Mouse (Mus musculus): ENCODE data around the gene Inava. TPM values are rescaled to one million over a fixed set of nuclear protein-coding genes. Genes with fewer than 3 reads are reported as not detected.

Gene Inava
- polyA plus RNA-seq, 1 experiment from 2014 or later = 15.7 TPM

- Histone ChIP-seq H3K4me1 (ENCODE audit: control insufficient read depth, insufficient read depth, low read length) (no peaks in the 10 kb centered on the region), H3K27me3 (ENCODE audit: control insufficient read depth, insufficient read depth, low read length) (peaks cover 29% of the 10 kb centered on the region), H3K27ac (replicated peaks; ENCODE audit: low read depth, low read length) (no peak overlapping the region), H3K36me3 (replicated peaks; ENCODE audit: control insufficient read depth, insufficient read depth, low read depth, low read length) (no peaks in the 10 kb centered on the region), H3K4me3 (ENCODE audit: low read depth, low read length) (peak overlapping the region; percentile 47), H3K4me2 (ENCODE audit: low read depth, low read length) (peak overlapping the region; percentile 93), H3K9ac (replicated peaks; ENCODE audit: low read length) (no peak overlapping the region; the same call in 1 of the 2 replicates), H3K9me3 (replicated peaks; ENCODE audit: control insufficient read depth, low read length) (no peaks in the 10 kb centered on the region)
- WGBS = 2% methylated on average over 16 of the region's 16 CpGs
- no peak for DNase-seq (ENCODE audit: low spot score)
- ATAC-seq (replicated peaks; ENCODE audit: insufficient number of reproducible peaks, low FRiP score, low TSS enrichment, low read depth) = no peak
Observed at GRCm38 (mm10) chr1:136259543-136259892, 25.5 kb upstream of the Inava start.

- WGBS = 72% methylated on average over 9 of the region's 9 CpGs
- Histone ChIP-seq H3K27me3 (ENCODE audit: control insufficient read depth, insufficient read depth, low read length) (peaks cover 29% of the 10 kb centered on the region), H3K27ac (replicated peaks; ENCODE audit: low read depth, low read length) (no peak overlapping the region), H3K9me3 (replicated peaks; ENCODE audit: control insufficient read depth, low read length) (no peaks in the 10 kb centered on the region), H3K4me3 (ENCODE audit: low read depth, low read length) (no peak overlapping the region), H3K4me2 (ENCODE audit: low read depth, low read length) (no peak overlapping the region), H3K4me1 (ENCODE audit: control insufficient read depth, insufficient read depth, low read length) (no peaks in the 10 kb centered on the region), H3K9ac (replicated peaks; ENCODE audit: low read length) (no peak overlapping the region), H3K36me3 (replicated peaks; ENCODE audit: control insufficient read depth, insufficient read depth, low read depth, low read length) (no peaks in the 10 kb centered on the region)
- ATAC-seq (replicated peaks; ENCODE audit: insufficient number of reproducible peaks, low FRiP score, low TSS enrichment, low read depth) (no peak), DNase-seq (ENCODE audit: low spot score) (no peak)
Observed at GRCm38 (mm10) chr1:136258495-136258894, 24.4 kb upstream of the Inava start.

GRCm38 (mm10) chr1:136255657-136256056 lies 21.6 kb upstream of the Inava start:
- Histone ChIP-seq H3K36me3 (replicated peaks; ENCODE audit: control insufficient read depth, insufficient read depth, low read depth, low read length) (no peaks in the 10 kb centered on the region), H3K4me2 (ENCODE audit: low read depth, low read length) (no peak overlapping the region), H3K9ac (replicated peaks; ENCODE audit: low read length) (no peak overlapping the region), H3K4me1 (ENCODE audit: control insufficient read depth, insufficient read depth, low read length) (no peaks in the 10 kb centered on the region), H3K9me3 (replicated peaks; ENCODE audit: control insufficient read depth, low read length) (no peaks in the 10 kb centered on the region), H3K27me3 (ENCODE audit: control insufficient read depth, insufficient read depth, low read length) (peaks cover 20% of the 10 kb centered on the region), H3K4me3 (ENCODE audit: low read depth, low read length) (no peak overlapping the region), H3K27ac (replicated peaks; ENCODE audit: low read depth, low read length) (no peak overlapping the region)
- ATAC-seq (replicated peaks; ENCODE audit: insufficient number of reproducible peaks, low FRiP score, low TSS enrichment, low read depth) (no peak), DNase-seq (ENCODE audit: low spot score) (no peak)
- 47% methylated on average over 8 of the region's 8 CpGs for WGBS

GRCm38 (mm10) chr1:136255174-136255573 lies 21.1 kb upstream of the Inava start:
- ATAC-seq (replicated peaks; ENCODE audit: insufficient number of reproducible peaks, low FRiP score, low TSS enrichment, low read depth) (no peak), DNase-seq (ENCODE audit: low spot score) (no peak)

GRCm38 (mm10) chr1:136254503-136255065 lies 20.5 kb upstream of the Inava start:
- WGBS = 81% methylated on average over 10 of the region's 10 CpGs
- ATAC-seq (replicated peaks; ENCODE audit: insufficient number of reproducible peaks, low FRiP score, low TSS enrichment, low read depth) = no peak
- no peak overlapping the region for H3K27ac ChIP-seq (replicated peaks; ENCODE audit: low read depth, low read length)

More at GRCm38 (mm10) chr1:136255174-136255573, 21.1 kb upstream of the Inava start:
- 35% methylated on average over 6 of the region's 6 CpGs for WGBS
- H3K27me3 ChIP-seq (ENCODE audit: control insufficient read depth, insufficient read depth, low read length) = peaks cover 16% of the 10 kb centered on the region
- H3K36me3 ChIP-seq (replicated peaks; ENCODE audit: control insufficient read depth, insufficient read depth, low read depth, low read length) = no peaks in the 10 kb centered on the region
- H3K9ac ChIP-seq (replicated peaks; ENCODE audit: low read length) = no peak overlapping the region
- H3K4me1 ChIP-seq (ENCODE audit: control insufficient read depth, insufficient read depth, low read length) = no peaks in the 10 kb centered on the region
- H3K27ac ChIP-seq (replicated peaks; ENCODE audit: low read depth, low read length) = no peak overlapping the region
- no peaks in the 10 kb centered on the region for H3K9me3 ChIP-seq (replicated peaks; ENCODE audit: control insufficient read depth, low read length)
- H3K4me2 ChIP-seq (ENCODE audit: low read depth, low read length) = no peak overlapping the region
- no peak overlapping the region for H3K4me3 ChIP-seq (ENCODE audit: low read depth, low read length)

GRCm38 (mm10) chr1:136253472-136253871 lies 19.4 kb upstream of the Inava start:
- Histone ChIP-seq H3K36me3 (replicated peaks; ENCODE audit: control insufficient read depth, insufficient read depth, low read depth, low read length) (no peaks in the 10 kb centered on the region), H3K4me2 (ENCODE audit: low read depth, low read length) (no peak overlapping the region), H3K4me3 (ENCODE audit: low read depth, low read length) (no peak overlapping the region), H3K9ac (replicated peaks; ENCODE audit: low read length) (no peak overlapping the region), H3K9me3 (replicated peaks; ENCODE audit: control insufficient read depth, low read length) (no peaks in the 10 kb centered on the region), H3K4me1 (ENCODE audit: control insufficient read depth, insufficient read depth, low read length) (no peaks in the 10 kb centered on the region), H3K27ac (replicated peaks; ENCODE audit: low read depth, low read length) (no peak overlapping the region), H3K27me3 (ENCODE audit: control insufficient read depth, insufficient read depth, low read length) (peaks cover 4% of the 10 kb centered on the region)
- no peak for DNase-seq (ENCODE audit: low spot score)
- ATAC-seq (replicated peaks; ENCODE audit: insufficient number of reproducible peaks, low FRiP score, low TSS enrichment, low read depth) = no peak
- WGBS = 29% methylated on average over 2 of the region's 2 CpGs

More at GRCm38 (mm10) chr1:136254503-136255065, 20.5 kb upstream of the Inava start:
- no peaks in the 10 kb centered on the region for H3K9me3 ChIP-seq (replicated peaks; ENCODE audit: control insufficient read depth, low read length)
- H3K4me1 ChIP-seq (ENCODE audit: control insufficient read depth, insufficient read depth, low read length) = no peaks in the 10 kb centered on the region
- H3K27me3 ChIP-seq (ENCODE audit: control insufficient read depth, insufficient read depth, low read length) = peaks cover 11% of the 10 kb centered on the region
- no peaks in the 10 kb centered on the region for H3K36me3 ChIP-seq (replicated peaks; ENCODE audit: control insufficient read depth, insufficient read depth, low read depth, low read length)
- no peak overlapping the region for H3K4me2 ChIP-seq (ENCODE audit: low read depth, low read length)
- no peak for DNase-seq (ENCODE audit: low spot score)
- no peak overlapping the region for H3K9ac ChIP-seq (replicated peaks; ENCODE audit: low read length)
- no peak overlapping the region for H3K4me3 ChIP-seq (ENCODE audit: low read depth, low read length)

- H3K36me3 ChIP-seq (replicated peaks; ENCODE audit: control insufficient read depth, insufficient read depth, low read depth, low read length) = no peaks in the 10 kb centered on the region
- no peaks in the 10 kb centered on the region for H3K4me1 ChIP-seq (ENCODE audit: control insufficient read depth, insufficient read depth, low read length)
- DNase-seq (ENCODE audit: low spot score) (no peak), ATAC-seq (replicated peaks; ENCODE audit: insufficient number of reproducible peaks, low FRiP score, low TSS enrichment, low read depth) (no peak)
- WGBS = 50% methylated on average over 5 of the region's 5 CpGs
- H3K27ac ChIP-seq (replicated peaks; ENCODE audit: low read depth, low read length) = no peak overlapping the region
- no peak overlapping the region for H3K4me3 ChIP-seq (ENCODE audit: low read depth, low read length)
- no peaks in the 10 kb centered on the region for H3K9me3 ChIP-seq (replicated peaks; ENCODE audit: control insufficient read depth, low read length)
- no peaks in the 10 kb centered on the region for H3K27me3 ChIP-seq (ENCODE audit: control insufficient read depth, insufficient read depth, low read length)
- H3K9ac ChIP-seq (replicated peaks; ENCODE audit: low read length) = no peak overlapping the region
- H3K4me2 ChIP-seq (ENCODE audit: low read depth, low read length) = no peak overlapping the region
Observed at GRCm38 (mm10) chr1:136249662-136250061, 15.6 kb upstream of the Inava start.

GRCm38 (mm10) chr1:136247393-136247792 lies 13.3 kb upstream of the Inava start:
- no peaks in the 10 kb centered on the region for H3K36me3 ChIP-seq (replicated peaks; ENCODE audit: control insufficient read depth, insufficient read depth, low read depth, low read length)
- H3K9me3 ChIP-seq (replicated peaks; ENCODE audit: control insufficient read depth, low read length) = no peaks in the 10 kb centered on the region
- H3K9ac ChIP-seq (replicated peaks; ENCODE audit: low read length) = no peak overlapping the region
- DNase-seq (ENCODE audit: low spot score) = no peak
- H3K4me1 ChIP-seq (ENCODE audit: control insufficient read depth, insufficient read depth, low read length) = no peaks in the 10 kb centered on the region
- WGBS = 89% methylated on average over 5 of the region's 5 CpGs
- no peak overlapping the region for H3K27ac ChIP-seq (replicated peaks; ENCODE audit: low read depth, low read length)
- no peak for ATAC-seq (replicated peaks; ENCODE audit: insufficient number of reproducible peaks, low FRiP score, low TSS enrichment, low read depth)
- no peaks in the 10 kb centered on the region for H3K27me3 ChIP-seq (ENCODE audit: control insufficient read depth, insufficient read depth, low read length)
- no peak overlapping the region for H3K4me2 ChIP-seq (ENCODE audit: low read depth, low read length)
- no peak overlapping the region for H3K4me3 ChIP-seq (ENCODE audit: low read depth, low read length)
